Mouse (Mus musculus) CD4-positive helper T cell, adult 2 months (primary cell): ENCODE results near the gene Dnah8.
"Not testable (repeated sequence)": the region's sequence is repeated elsewhere in the genome, so short reads cannot be mapped to it uniquely, and the experiment has no call there.

ENCODE experiments used
- DNase-seq: peaks from one replicate; pipeline ENCODE4 v3.0.0-alpha.2; 2012; ENCODE audit warnings: low read depth, missing footprints, low spot score

The Dnah8 gene

GRCm38 (mm10) chr17:30624132-30624531 is at the start of gene Dnah8:
TSS of gene Dnah8 (plus strand) at chr17:30624354.
- not testable (repeated sequence) for DNase-seq

GRCm38 (mm10) chr17:30574783-30575075 is 49.4 kb upstream of the Dnah8 start:
- no peak for DNase-seq

- DNase-seq, result peak; percentile 58
Observed at GRCm38 (mm10) chr17:30575121-30575904, 48.8 kb upstream of the Dnah8 start.

GRCm38 (mm10) chr17:30575941-30576773 is 48.0 kb upstream of the Dnah8 start, which contains the start of gene Btbd9:
TSS of gene Btbd9 (minus strand) at chr17:30576488.
- peak; percentile 95 for DNase-seq

GRCm38 (mm10) chr17:30576946-30577345 is 47.2 kb upstream of the Dnah8 start:
- DNase-seq, result no peak

GRCm38 (mm10) chr17:30580781-30581180 is 43.4 kb upstream of the Dnah8 start:
- no peak for DNase-seq

- DNase-seq, result no peak
Observed at GRCm38 (mm10) chr17:30581201-30581600, 43.0 kb upstream of the Dnah8 start.

GRCm38 (mm10) chr17:30582313-30582712 is 41.8 kb upstream of the Dnah8 start:
- DNase-seq, result no peak

- DNase-seq, result no peak
Observed at GRCm38 (mm10) chr17:30583258-30584001, 40.7 kb upstream of the Dnah8 start.

GRCm38 (mm10) chr17:30590417-30591198 is 33.5 kb upstream of the Dnah8 start:
- peak; percentile 65 for DNase-seq

- no peak for DNase-seq
Observed at GRCm38 (mm10) chr17:30594407-30594806, 29.7 kb upstream of the Dnah8 start.

GRCm38 (mm10) chr17:30594846-30595245 is 29.3 kb upstream of the Dnah8 start:
- DNase-seq, result no peak

GRCm38 (mm10) chr17:30597786-30598185 is 26.4 kb upstream of the Dnah8 start:
- no peak for DNase-seq

- no peak for DNase-seq
Observed at GRCm38 (mm10) chr17:30598300-30598699, 25.9 kb upstream of the Dnah8 start.

GRCm38 (mm10) chr17:30602175-30602574 is 22.0 kb upstream of the Dnah8 start:
- DNase-seq, result no peak

GRCm38 (mm10) chr17:30604296-30604695 is 19.9 kb upstream of the Dnah8 start:
- no peak for DNase-seq

- no peak for DNase-seq
Observed at GRCm38 (mm10) chr17:30605001-30605400, 19.2 kb upstream of the Dnah8 start.

- DNase-seq, result no peak
Observed at GRCm38 (mm10) chr17:30606206-30606605, 17.9 kb upstream of the Dnah8 start.

- no peak for DNase-seq
Observed at GRCm38 (mm10) chr17:30606634-30607081, 17.5 kb upstream of the Dnah8 start.

- DNase-seq, result no peak
Observed at GRCm38 (mm10) chr17:30607330-30607729, 16.8 kb upstream of the Dnah8 start.

GRCm38 (mm10) chr17:30607909-30608495 is 16.2 kb upstream of the Dnah8 start:
- no peak for DNase-seq
